Mouse (Mus musculus): ENCODE results near the gene A630001G21Rik. TPM values are rescaled to one million over a fixed set of nuclear protein-coding genes. Genes with fewer than 3 reads are reported as not detected.
A peak's percentile ranks its signal among the peaks of the same experiment; 100 is the strongest.

Gene A630001G21Rik
- total RNA-seq, 2 experiments from 2014 or later = 56.9 to 59.3 TPM

- peak; percentile 58 for ATAC-seq (ENCODE audit: poor library complexity, severe bottlenecking)
These were observed 41.9 kb downstream of the A630001G21Rik start for GRCm38 (mm10) chr1:85736355-85737184.

GRCm38 (mm10) chr1:85735463-85736123 is 42.9 kb downstream of the A630001G21Rik start:
- ATAC-seq (ENCODE audit: poor library complexity, severe bottlenecking) = peak; percentile 75

DNA sequence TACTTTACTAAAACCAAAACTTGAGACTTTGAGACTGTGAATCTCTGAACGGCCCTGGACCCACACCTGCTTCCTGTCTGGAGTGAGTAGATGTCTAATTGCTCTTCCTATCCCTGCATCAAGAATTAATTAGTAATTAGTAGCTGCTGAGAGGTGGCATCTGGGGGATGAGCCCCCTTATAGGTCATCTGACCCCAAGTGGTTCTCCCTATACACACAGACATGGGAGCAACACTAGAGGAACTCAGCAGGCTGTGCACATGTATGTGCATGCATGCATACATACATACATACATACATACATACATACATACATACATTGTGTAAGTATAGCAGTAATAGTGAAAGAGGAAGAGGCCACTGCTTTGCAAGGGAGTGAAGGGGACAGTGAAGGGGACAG is 43.9 kb downstream of the A630001G21Rik start:
- ATAC-seq (ENCODE audit: poor library complexity, severe bottlenecking) = no peak

DNA sequence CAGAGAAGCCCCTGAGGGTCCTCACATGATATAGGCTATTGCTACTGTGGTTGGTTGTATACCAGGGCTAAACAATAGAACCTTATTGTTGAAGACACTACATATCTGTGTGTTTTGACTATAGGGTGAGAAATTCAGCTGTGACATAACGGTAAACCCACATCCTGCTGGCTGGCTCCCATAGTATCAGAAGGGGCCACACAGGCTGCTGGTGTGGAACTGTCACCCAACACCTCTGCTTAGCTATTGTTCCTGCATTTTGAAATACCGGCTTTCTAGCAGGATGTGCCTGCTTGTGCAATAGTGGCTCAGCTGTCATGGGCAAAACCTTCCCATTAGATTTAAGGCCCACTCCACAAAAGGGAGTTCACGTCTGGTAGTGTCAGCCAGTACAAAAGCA is 45.9 kb downstream of the A630001G21Rik start:
- ATAC-seq (ENCODE audit: poor library complexity, severe bottlenecking) = peak; percentile 46

- no peak for ATAC-seq (ENCODE audit: poor library complexity, severe bottlenecking)
These were observed 48.0 kb downstream of the A630001G21Rik start for GRCm38 (mm10) chr1:85730471-85730870.

GRCm38 (mm10) chr1:85720220-85720893 is 58.1 kb downstream of the A630001G21Rik start:
- peak; percentile 66 for ATAC-seq (ENCODE audit: poor library complexity, severe bottlenecking)

DNA sequence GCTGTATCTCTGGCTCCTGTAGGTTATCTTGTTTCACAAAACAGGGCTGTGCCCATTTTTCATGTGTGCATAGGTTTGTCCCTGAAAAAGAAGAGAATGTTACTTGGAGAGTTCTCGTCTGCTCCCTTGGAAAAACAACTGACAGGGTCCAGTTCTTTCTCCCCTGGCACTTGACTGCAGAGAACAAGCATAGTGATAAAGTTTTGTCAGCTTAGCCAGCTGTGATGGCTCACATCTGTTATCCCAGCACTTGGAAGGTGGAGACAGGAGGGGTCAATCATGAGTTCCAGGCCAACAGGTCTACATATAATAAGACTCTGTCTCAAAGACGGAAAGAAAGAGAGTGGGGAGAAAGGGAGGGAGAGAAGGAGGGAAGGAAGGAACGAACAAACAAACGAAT is 59.4 kb downstream of the A630001G21Rik start:
- no peak for ATAC-seq (ENCODE audit: poor library complexity, severe bottlenecking)

DNA sequence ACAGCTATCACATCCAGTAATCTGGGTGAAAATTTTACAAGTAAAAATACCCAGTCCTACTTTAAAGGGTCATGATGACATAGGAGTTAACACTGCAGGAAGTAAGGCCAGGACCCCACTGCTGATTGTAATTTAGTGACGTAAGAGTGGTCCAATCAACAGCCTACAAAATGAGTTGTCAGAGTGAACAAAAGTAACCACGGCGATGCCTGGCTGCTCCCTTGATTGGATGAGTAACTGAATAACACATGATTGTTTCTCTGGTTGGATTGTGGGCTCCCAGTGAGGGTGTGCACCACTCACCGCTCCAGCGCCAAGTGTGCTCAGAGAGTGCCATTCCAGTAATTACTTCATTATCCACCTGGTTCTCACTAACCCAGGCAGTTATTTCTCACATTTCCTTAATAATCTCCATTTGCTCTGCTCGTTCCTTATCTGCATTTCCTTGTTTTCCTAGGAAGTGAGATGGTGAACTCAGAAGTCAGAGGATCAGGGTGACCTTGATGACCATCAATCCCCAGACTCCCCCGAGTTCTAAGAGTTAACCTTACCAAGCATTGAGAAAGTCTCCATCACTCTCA is 61.9 kb downstream of the A630001G21Rik start:
- no peak for ATAC-seq (ENCODE audit: poor library complexity, severe bottlenecking)

GRCm38 (mm10) chr1:85714501-85714900 is 63.9 kb downstream of the A630001G21Rik start:
- no peak for ATAC-seq (ENCODE audit: poor library complexity, severe bottlenecking)

GRCm38 (mm10) chr1:85706754-85707153 is 71.7 kb downstream of the A630001G21Rik start:
- ATAC-seq (ENCODE audit: poor library complexity, severe bottlenecking) = no peak

- ATAC-seq (ENCODE audit: poor library complexity, severe bottlenecking) = no peak
These were observed 72.9 kb downstream of the A630001G21Rik start for GRCm38 (mm10) chr1:85705552-85705951.

GRCm38 (mm10) chr1:85703245-85704186 is 74.9 kb downstream of the A630001G21Rik start:
- peak; percentile 92 for ATAC-seq (ENCODE audit: poor library complexity, severe bottlenecking)

DNA sequence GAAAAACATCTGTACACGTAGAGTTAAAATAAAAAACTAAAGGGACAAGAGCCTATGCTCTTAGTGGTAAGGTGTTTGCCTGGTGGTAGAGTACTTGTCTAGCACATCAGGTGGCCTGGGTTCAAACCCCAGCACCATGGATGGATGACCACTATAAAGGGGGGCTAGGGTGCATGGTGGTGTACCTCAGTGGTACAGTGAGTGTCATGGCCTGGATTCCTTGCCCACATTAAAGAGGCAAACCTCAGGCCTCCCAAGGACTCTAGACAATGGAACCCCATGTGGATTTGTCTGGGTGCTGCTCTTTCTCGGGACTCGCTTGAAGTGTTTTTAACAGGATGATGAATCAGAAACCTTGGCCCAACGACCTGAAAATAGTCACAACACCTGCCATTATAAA is 75.9 kb downstream of the A630001G21Rik start:
- no peak for ATAC-seq (ENCODE audit: poor library complexity, severe bottlenecking)

DNA sequence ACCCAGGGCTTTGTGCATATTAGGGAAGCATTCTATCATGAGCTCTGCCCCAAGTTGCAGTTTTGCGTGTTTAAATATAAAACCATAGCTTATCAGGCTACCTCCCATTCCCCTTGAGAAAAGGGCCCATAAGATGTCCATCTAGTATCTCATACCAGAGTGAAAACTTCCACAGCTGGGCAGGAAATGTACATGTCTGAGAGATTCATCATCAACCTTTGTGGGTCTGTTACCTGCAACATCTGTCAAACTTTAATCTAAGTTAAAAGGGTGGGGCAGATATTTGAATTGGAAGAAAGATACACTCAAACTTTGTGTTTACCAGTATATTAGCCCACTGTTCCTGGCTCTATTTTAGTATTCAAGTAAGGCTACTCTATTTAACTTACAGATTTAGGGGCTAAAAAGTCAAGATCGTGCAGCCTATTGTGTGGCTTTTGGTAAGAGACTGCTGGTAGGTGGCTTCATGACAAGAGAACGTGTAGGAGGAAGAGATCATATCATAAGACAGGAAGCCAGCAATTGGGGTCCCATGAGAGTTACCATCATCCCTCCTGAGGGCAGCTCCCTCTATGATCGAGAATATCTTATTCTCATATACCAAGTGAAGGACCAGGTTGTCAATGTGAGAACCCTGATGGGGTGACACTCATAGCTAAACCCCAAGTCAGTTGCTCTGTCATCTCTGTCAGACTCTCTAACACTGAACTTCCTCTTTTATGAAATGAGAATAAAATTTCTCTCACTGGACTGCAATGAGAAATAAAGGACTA is 80.5 kb downstream of the A630001G21Rik start:
- ATAC-seq (ENCODE audit: poor library complexity, severe bottlenecking) = peak; percentile 38

GRCm38 (mm10) chr1:85695646-85696045 is 82.8 kb downstream of the A630001G21Rik start:
- no peak for ATAC-seq (ENCODE audit: poor library complexity, severe bottlenecking)

DNA sequence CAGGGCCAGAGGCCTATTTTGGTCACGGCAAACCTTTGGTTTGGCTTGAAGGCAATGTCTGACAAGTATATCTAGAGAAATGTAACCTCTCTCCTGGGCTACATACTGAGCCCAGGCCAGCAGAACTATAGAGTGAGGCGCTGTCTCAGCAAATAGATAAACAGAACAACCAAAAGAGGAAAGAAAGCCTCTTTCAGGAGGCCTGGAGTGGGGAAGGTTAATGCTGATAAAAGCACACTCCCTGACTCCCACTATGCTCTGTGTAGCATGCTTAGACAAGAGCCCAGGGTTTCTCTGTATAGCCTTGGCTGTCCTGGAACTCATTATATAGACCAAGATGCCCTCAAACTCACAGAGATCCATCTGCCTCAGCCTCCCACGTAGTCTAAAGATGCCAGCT is 85.2 kb downstream of the A630001G21Rik start:
- no peak for ATAC-seq (ENCODE audit: poor library complexity, severe bottlenecking)

DNA sequence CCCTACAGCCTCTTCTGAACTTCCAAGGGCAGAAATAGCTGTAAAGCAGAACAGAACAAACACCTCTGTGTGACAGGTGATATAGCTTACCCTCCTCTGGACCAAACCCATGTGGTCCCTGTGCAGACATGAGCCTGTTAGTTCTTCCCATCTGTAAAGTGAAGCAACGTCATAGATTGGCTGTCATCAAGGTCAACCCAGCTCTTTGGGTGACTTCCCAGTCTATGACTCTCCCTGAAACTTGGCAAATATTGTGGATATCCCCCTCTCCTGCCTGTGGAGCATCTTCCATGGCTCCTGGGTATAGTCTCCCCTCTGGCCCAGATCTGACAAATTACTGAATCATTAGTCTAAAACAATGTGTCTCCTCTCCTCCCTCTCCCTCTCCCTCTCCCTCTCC is 86.2 kb downstream of the A630001G21Rik start:
- no peak for ATAC-seq (ENCODE audit: poor library complexity, severe bottlenecking)

DNA sequence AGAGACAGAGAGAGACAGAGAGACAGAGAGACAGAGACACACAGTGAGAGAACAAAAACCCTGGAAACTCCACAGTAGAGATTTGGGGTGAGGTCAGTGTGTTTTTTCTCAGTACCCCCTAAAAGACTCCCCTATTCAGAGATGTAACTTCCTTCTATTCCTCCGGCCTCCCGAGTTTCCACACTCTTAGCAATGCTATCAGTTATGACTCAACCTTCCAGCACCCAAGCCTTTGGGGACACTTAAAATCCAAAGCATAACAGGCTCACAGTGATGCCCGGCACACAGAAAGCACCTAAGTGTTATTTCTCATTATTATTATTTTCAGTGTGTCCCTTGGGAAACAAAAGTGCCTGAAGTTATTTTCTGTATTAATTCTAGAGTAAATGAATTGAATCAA is 87.9 kb downstream of the A630001G21Rik start:
- ATAC-seq (ENCODE audit: poor library complexity, severe bottlenecking) = peak; percentile 47; the same call in 1 of the 2 replicates

DNA sequence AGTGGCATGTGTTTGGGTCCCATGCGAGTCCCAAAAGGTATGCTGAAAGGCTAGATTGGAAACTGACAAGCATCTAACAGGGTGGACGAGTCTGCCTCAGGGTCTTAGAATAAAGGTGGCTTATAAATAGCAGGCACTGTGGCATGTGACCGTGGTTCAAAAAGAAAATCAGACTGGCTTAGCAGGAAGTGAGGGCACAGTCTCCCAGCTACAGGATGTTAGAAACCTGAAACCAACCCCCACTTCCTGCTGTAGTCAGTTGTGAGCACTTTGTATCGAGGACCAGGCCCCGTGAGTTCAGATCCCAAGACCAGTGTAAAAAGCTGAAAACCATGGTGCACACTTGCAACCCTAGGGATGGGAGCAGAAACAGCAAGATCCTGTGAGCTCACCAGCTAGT is 91.1 kb downstream of the A630001G21Rik start:
- peak; percentile 84 for ATAC-seq (ENCODE audit: poor library complexity, severe bottlenecking)

All from megakaryocyte, adult 5-6 weeks (primary cell).